ENCODE assay signal across 20 mouse cellular contexts in the genomic region with DNA sequence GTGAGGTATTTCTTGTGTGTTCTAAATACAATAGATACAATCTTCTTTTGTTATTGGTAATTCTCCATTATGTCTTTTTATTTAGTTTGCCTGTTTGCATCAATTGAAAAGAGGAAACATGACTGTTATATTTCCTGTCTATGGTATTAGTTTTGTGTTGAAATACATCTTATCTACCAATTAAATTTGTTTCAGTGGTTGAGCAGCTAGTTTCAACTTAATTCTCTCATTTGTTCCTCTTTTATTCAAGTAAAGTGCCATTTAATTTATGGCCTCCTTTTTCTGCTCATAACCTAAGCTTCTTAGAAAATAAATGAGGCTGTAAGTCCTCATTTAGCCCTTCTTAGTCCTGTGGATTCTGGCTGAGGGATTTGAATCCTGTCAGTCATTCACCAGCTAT.
"Had no signal": no experiment of that assay in that cellular context is flagged by ENCODE, and none has a peak within 500 bp of the region (broad histone marks: within the 10 kb centered on the region; RNA-seq: fewer than 3 reads in every experiment).

No protein-coding gene starts in this region.

- DNase-seq: liver, postnatal 0 days; lung, adult 2 months; lung, postnatal 14 days; lung, postnatal 36 days; right cerebral cortex, postnatal 14 days; thymus, adult 2 months; thymus, postnatal 25 days; thymus, postnatal 4 days had no signal

- H3K4me3 ChIP-seq: liver, embryonic 15.5 days; lung, embryonic 15.5 days; megakaryocyte, embryonic 14.5 days; midbrain, embryonic 13.5 days; midbrain, embryonic 15.5 days; myocyte; neural tube, embryonic 13.5 days; neural tube, embryonic 15.5 days; stomach, embryonic 15.5 days had no signal

- ATAC-seq: liver, postnatal 0 days; lung, postnatal 0 days; midbrain, embryonic 13.5 days; midbrain, embryonic 15.5 days had no signal

- H3K27ac ChIP-seq: liver, embryonic 15.5 days; lung, embryonic 15.5 days; macrophage; midbrain, embryonic 13.5 days; midbrain, embryonic 15.5 days; neural tube, embryonic 13.5 days; neural tube, embryonic 15.5 days; stomach, embryonic 15.5 days; stomach, postnatal 0 days had no signal
